Mouse (Mus musculus) lung, postnatal 36 days (tissue): ENCODE results near the gene Rnf208.

ENCODE experiments used
- DNase-seq: peaks from one replicate; pipeline ENCODE4 v3.0.0; 2022; ENCODE audit warnings: mixed read lengths

The Rnf208 gene

GRCm38 (mm10) chr2:25242101-25242506 is at the start of gene Rnf208, which contains the start of gene Cysrt1:
TSS of gene Rnf208 (plus strand) at chr2:25242255.
TSS of gene Cysrt1 (minus strand) at chr2:25242452.
- no peak for DNase-seq

- DNase-seq: peak; percentile 95
Measured at GRCm38 (mm10) chr2:25193330-25193770, 48.7 kb upstream of the Rnf208 start.

- DNase-seq: no peak
Measured at GRCm38 (mm10) chr2:25194006-25194405, 48.0 kb upstream of the Rnf208 start.

DNA sequence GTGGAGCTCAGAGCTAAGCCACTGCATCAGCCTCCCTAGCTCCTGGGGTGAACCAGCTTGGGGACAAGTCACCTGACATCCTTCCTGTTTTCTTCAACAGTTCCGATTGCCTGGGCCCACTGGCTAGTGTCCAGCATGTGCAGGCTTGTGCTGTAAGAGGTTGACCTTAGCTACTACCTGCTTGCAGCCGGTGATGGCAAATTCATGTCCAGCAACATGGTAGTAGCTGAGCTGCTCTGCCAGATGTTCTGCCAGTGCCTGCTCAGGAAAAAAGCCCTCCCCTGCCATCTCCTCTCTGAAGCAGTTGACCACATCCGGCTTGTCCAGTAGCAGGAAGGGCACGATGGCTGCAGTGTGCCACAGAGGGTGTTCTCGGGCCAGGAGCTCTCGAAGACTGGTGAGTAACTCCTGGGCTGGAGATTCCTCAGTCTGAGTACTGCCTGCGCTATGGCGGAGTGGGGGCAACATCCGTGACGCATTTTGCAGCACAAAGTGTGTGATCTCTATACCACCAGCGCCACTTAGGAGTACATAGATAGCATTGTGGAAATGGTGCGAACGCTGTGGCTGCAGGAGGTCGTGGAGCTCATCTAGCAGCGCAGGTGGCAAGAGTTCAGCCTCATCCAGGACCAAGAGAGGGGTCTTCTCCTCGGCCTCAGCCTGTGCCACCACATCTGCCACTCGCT is 47.4 kb upstream of the Rnf208 start:
- no peak for DNase-seq

- DNase-seq: peak; percentile 92
Measured at GRCm38 (mm10) chr2:25195211-25196156, 46.6 kb upstream of the Rnf208 start.

GRCm38 (mm10) chr2:25196172-25196954 is 45.7 kb upstream of the Rnf208 start, which contains the start of gene Tor4a:
TSS of gene Tor4a (minus strand) at chr2:25196886.
- DNase-seq: peak; percentile 92

DNA sequence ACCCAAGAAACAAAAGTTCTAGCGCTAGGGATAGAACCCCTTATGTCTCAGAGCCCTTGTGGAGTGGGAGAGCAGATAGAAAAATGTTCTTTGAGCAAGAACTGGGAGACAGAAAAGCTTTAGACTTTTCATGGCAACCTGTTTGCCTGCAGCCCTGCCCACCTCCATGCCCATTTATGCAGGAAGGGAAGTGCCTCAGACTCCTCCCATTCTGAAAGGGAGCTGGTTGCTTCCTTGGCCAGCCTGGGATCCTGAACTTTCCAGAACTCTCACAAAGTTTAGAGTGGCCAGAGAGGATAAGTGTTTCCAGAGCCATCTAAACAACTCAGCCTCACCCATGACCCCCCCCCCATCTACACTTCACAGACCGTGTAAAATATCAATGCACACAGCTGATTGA is 44.9 kb upstream of the Rnf208 start:
- peak; percentile 70 for DNase-seq

DNA sequence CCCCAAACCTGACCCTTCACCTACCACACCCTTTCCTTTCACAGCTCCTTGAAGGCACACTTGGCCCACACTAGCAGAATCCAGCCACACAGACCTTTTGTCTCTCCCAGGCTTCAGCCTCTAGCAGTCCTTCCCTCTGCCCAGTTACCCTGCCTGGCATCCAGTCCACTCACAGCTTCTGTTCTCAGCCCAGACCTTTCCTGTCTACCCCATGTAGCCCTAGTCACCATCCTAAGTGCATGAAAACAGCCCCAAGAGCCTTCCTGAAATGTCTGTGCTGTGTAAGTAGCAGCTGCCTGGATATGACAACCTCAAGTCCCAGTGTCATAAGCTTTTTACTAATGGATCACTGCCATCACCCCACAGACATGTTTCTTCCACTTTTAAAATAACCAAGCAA is 44.1 kb upstream of the Rnf208 start:
- no peak for DNase-seq

- DNase-seq: no peak
Measured at GRCm38 (mm10) chr2:25200631-25201030, 41.4 kb upstream of the Rnf208 start.

GRCm38 (mm10) chr2:25203631-25204214 is 38.3 kb upstream of the Rnf208 start:
- peak; percentile 25 for DNase-seq

- no peak for DNase-seq
Measured at GRCm38 (mm10) chr2:25207593-25207992, 34.5 kb upstream of the Rnf208 start.

- DNase-seq: no peak
Measured at GRCm38 (mm10) chr2:25210686-25211085, 31.4 kb upstream of the Rnf208 start.

DNA sequence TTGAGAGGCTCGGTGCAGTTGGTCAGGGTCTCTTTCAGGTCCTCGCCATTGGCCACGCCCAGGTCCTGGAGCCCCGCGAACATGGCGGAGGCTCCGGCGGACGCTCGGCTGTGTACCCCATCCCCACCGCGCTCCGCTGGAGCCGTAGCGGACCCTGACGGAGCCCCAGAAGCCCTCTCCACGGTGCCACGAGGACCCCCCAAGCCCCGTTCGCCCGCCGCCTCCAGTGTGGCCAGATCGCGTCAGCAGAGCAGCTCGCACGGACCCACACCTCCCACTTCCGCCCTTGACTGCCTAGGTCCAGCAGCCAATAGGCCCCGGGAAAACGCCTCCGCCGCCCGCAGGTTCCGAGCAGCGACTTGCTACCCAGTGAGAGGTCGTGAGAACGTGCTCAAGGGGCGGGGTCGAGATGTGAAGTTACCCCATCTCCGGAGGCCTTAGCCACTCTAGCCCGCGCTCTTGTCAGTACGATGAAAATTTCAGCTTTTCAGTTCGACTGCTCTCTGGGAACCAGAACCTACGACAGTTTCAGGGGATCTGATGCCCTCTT is 30.9 kb upstream of the Rnf208 start, which contains the start of gene Nelfb:
Gene Nelfb, minus strand, starts transcription at position 369 of the 550 bp plus-strand sequence.
- peak; percentile 95 for DNase-seq

GRCm38 (mm10) chr2:25213266-25213865 is 28.7 kb upstream of the Rnf208 start:
- DNase-seq: no peak

GRCm38 (mm10) chr2:25214444-25214843 is 27.6 kb upstream of the Rnf208 start, which contains the start of gene Stpg3:
TSS of gene Stpg3 (minus strand) at chr2:25214637.
- no peak for DNase-seq

- DNase-seq: no peak
Measured at GRCm38 (mm10) chr2:25217666-25218065, 24.4 kb upstream of the Rnf208 start.

GRCm38 (mm10) chr2:25218445-25218844 is 23.6 kb upstream of the Rnf208 start, which contains the start of gene Fam166a:
TSS of gene Fam166a (plus strand) at chr2:25218745.
- no peak for DNase-seq

DNA sequence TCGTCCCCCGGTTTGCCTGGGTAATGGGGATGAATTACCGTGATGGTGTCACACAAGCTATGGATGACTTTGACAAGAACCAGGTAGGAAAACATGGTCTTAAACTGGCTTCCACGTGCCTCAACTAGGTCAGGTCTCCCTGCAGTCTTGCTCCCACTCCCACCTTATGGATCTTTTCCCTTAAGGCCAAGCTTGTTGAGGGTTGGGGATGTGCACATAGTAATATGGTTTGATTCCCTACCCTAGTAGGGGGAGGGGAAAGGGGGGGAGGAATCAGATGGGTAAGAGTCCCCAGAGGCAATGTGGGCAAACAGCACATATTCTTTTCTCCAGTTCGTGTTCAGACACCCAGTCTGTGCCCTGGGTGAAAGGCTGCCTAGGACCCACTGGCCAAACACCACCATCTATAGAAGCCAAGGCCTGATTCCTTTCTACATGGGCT is 20.7 kb upstream of the Rnf208 start:
- DNase-seq: no peak

GRCm38 (mm10) chr2:25223681-25224491 is 18.2 kb upstream of the Rnf208 start:
- DNase-seq: peak; percentile 91

- no peak for DNase-seq
Measured at GRCm38 (mm10) chr2:25224492-25224765, 17.6 kb upstream of the Rnf208 start, which contains the start of gene Tubb4b. TSS of gene Tubb4b (minus strand) at chr2:25224702.
